Mouse (Mus musculus): Measurements from ENCODE around the gene 6030445D17Rik.

GRCm38 (mm10) chr4:136459210-136459609 is 2.8 kb upstream of the 6030445D17Rik start:
- TF ChIP-seq CTCF (IDR thresholded peaks at IDR 0.05; ENCODE audit: extremely low read depth, insufficient read length, insufficient replicate concordance, low read depth, low read length), result no peak
- no peak for TF ChIP-seq POLR2A (IDR thresholded peaks at IDR 0.05; ENCODE audit: low read depth, low read length)

All from small intestine, adult 2 months (tissue).